Mouse (Mus musculus) myocyte (in vitro differentiated cells): ENCODE data around the gene Slit3.

Experiments used
- MYOD1 ChIP-seq, 3 experiments: IDR thresholded peaks; one replicate each; pipeline ENCODE4 v1.6.1; 2011; ENCODE audit warnings: control low read depth in 2 of 3, low read depth in 2 of 3, mild to moderate bottlenecking in 2 of 3, moderate library complexity in 1 of 3; ENCODE audit not compliant: insufficient read length in 2 of 3, control insufficient read depth in 1 of 3
- POLR2AphosphoS2 ChIP-seq: IDR thresholded peaks from one replicate; pipeline ENCODE4 v1.6.1; 2011; ENCODE audit warnings: low read depth, control low read depth; ENCODE audit not compliant: insufficient read length
- USF1 ChIP-seq: IDR thresholded peaks from one replicate; pipeline ENCODE4 v1.6.1; 2011; ENCODE audit warnings: low read depth, mild to moderate bottlenecking, control low read depth, moderate library complexity

DNA sequence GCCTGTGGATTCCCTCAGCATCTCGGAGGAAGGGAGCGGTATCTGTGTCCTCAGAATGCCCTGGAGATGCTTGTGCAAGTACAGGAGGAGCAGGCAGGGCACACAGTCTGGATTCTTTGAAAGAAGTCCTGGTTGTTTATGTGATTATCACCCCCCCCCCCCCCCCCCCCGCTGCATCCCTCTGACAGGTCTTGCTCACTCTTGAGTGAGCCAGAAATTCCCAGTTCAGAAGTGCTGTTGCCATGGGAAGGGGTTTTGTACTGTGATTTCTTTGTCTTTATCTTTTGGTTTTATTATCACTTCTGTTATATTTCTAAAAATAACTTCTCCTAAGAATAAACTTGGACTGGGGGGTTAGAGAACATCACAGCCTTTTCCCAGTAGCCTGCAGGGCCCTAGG is 199.5 kb downstream of the Slit3 start:
- TF ChIP-seq USF1: no peak
- no peak for TF ChIP-seq MYOD1 (IDR thresholded peaks at IDR 0.05; ENCODE audit: control insufficient read depth in 1 of 3, insufficient read length in 2 of 3, low read depth in 2 of 3)
- TF ChIP-seq POLR2AphosphoS2: no peak
